Mouse (Mus musculus) testis, adult 2 months (tissue): ENCODE data around the gene Gbp8.

ENCODE experiments used
- CTCF ChIP-seq: fragments of 200-500 bp; IDR thresholded peaks from 2 replicates; pipeline ENCODE4 v1.5.1; 2012; ENCODE audit warnings: low read depth, mild to moderate bottlenecking, inconsistent platforms, low read length, moderate library complexity; ENCODE audit not compliant: control insufficient read depth, insufficient read depth, insufficient replicate concordance
- POLR2A ChIP-seq: fragments of 200-500 bp; IDR thresholded peaks from 2 replicates; pipeline ENCODE4 v1.6.1; 2012; ENCODE audit warnings: low read depth, mild to moderate bottlenecking, inconsistent platforms, low read length, moderate library complexity; ENCODE audit not compliant: control insufficient read depth

GRCm38 (mm10) chr5:104986706-104987105 lies 152.6 kb downstream of the Gbp8 start:
- no peak for TF ChIP-seq CTCF
- no peak for TF ChIP-seq POLR2A
